Mouse (Mus musculus) embryonic fibroblast, embryonic 13.5 days (primary cell): ENCODE measurements around the gene F12.

Experiments used
- CTCF ChIP-seq: IDR thresholded peaks from 2 replicates; pipeline ENCODE4 v1.5.1; 2011; ENCODE audit warnings: mild to moderate bottlenecking, control low read depth, low read length, moderate library complexity, borderline replicate concordance; ENCODE audit not compliant: insufficient read depth
- POLR2A ChIP-seq: IDR thresholded peaks from 2 replicates; pipeline ENCODE4 v1.6.1; 2011; ENCODE audit warnings: low read depth, mild to moderate bottlenecking, control low read depth, low read length, moderate library complexity

GRCm38 (mm10) chr13:55403266-55403665 is 23.3 kb downstream of the F12 start:
- no peak for TF ChIP-seq CTCF
- TF ChIP-seq POLR2A = no peak
